Mouse (Mus musculus) c-Kit-positive CD71-negative TER-119-negative erythroid progenitor cells, embryonic 14.5 days (primary cell): ENCODE measurements around the gene March5.
A peak's percentile ranks its signal among the peaks of the same experiment; 100 is the strongest.

Experiments
- DNase-seq: peaks from one replicate; pipeline ENCODE4 v3.0.0-alpha.2; 2013; ENCODE audit warnings: low read depth

Gene March5

DNA sequence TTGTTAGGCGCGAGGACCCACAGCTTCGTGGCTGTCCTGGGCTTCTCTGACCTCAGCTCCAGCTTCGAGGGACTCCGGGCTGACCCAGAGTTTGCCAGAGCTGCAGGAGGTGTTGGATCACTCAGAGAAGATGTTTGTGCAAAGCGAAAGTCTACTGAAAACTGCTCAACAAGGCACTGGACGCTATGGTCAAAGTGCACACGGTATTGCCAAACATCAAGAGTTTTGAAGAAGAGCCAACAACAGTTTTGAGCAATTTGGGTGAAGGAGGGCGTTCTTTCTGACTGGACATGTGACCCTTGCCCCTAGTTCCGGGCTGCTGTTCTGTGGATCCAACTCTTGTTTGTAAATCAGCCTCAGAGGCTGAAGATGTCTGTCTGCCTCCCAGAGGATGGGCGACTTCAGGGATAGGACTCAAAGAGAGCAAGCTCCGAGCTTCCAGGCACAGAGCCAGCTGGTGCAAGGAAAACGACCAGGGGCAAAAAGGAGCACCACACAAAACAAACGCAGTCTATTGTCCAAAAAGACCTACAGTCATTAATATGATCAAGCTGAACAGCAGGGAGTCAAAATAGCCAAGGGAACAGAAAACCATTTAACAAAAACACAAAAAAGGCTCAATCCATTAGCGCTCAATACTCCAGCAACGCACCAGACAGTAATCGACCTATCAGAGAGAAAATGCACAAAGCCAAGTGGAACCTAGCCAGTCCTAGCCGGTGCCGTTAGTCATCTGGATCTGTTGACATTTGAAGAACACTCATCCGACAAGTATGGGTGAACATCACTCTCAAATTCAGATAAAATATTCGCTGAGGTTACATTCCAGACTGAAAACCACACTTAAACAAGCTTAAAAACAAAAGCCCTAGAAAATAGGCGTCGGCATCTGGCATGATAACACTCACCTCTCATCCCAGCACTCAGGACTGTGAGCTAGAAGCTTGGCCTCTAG, 56.9 kb downstream of the March5 start:
- DNase-seq = no peak

DNA sequence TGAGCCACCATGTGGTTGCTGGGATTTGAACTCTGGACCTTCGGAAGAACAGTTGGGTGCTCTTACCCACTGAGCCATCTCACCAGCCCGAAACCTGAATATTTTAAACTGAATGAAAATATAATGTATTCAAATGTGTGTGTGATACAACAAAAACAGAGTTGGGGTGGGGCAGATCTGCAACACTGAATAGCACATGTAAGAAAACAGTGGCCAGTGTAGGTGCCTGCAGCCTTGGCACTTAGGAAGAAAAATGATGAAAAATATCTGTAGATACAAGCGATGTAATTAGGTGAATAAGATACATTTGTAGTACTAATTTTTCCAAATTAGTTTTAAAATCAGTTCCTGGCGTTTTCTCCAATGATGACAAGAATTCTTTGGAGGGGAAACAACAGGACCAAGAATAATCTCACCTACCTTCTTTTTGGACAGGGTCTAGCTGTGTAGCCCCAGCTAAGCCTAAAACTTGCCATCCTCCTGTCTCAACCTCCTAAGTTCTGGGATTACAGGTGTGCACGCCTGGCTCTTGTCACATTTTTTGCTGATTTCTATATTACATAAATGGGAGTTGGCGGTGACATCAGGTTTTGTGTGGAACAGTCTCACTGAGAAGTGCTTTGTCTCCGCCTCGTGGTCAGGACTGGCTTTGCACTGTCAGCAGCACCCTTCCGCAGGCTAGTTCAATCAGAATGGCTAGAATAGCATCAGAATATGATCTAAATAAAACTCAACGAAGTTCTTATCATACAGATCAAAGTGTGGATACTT, 58.2 kb downstream of the March5 start:
- peak; percentile 63 for DNase-seq

DNA sequence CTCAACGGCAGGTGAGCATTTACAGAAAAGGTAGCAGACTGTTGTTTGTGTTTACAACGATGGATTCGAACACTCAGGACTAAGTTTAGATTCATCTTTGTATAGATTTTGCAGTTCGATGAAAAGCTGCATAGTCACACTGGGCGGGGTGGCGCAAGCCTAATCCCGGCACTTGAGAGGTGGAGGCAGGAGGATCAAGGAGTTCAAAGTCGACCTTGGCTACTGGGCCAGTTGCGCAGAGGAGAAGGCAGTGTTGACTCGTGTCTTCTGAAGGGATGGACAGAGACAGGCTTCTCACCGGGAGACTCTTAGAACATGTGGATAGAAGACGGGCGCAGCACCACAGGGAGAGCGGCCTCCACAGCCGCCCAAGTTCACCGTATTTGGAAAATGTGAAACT, 61.8 kb downstream of the March5 start:
- DNase-seq = no peak
